Mouse (Mus musculus): ENCODE measurements at regions not wholly inside any gene's neighbourhood (a gene's known extent, or its start where the extent isn't known, plus 50 kb on each side); places are given as distances from the start of the nearest gene placed in this dataset.
A peak's percentile ranks its signal among the peaks of the same experiment; 100 is the strongest.

GRCm38 (mm10) chr15:96114616-96115015 lies 172.7 kb upstream of the Arid2 start:
- no peak for DNase-seq (ENCODE audit: low spot score in 2 of 2)
- intact Hi-C loops (cut with DNase I), result no loop called here

GRCm38 (mm10) chr15:96115196-96115595 lies 172.1 kb upstream of the Arid2 start:
- DNase-seq (ENCODE audit: low spot score in 2 of 2), result peak; percentile 7 to 12
- intact Hi-C loops (cut with DNase I), result no loop called here

- no peak for DNase-seq (ENCODE audit: low spot score in 2 of 2)
- intact Hi-C loops (cut with DNase I), result no loop called here
These were observed 168.1 kb upstream of the Arid2 start for GRCm38 (mm10) chr15:96119240-96119639.

GRCm38 (mm10) chr15:96124397-96124796 lies 162.9 kb upstream of the Arid2 start:
- DNase-seq (ENCODE audit: low spot score in 2 of 2), result no peak
- intact Hi-C loops (cut with DNase I), result no loop called here

GRCm38 (mm10) chr15:96129699-96130098 lies 157.6 kb upstream of the Arid2 start:
- no peak for DNase-seq (ENCODE audit: low spot score in 2 of 2)
- intact Hi-C loops (cut with DNase I), result loop anchor here (10.0 kb wide), 1 partner anchor 155 kb away; the partner anchor contains the start of gene Arid2

- intact Hi-C loops (cut with DNase I), result loop anchor here (10.0 kb wide), 1 partner anchor 154 kb away; the partner anchor contains the start of gene Arid2
- DNase-seq (ENCODE audit: low spot score in 2 of 2), result no peak
These were observed 156.8 kb upstream of the Arid2 start for GRCm38 (mm10) chr15:96130531-96130930.

- intact Hi-C loops (cut with DNase I), result loop anchor here (10.0 kb wide), 1 partner anchor 153 kb away; the partner anchor contains the start of gene Arid2
- DNase-seq (ENCODE audit: low spot score in 2 of 2), result no peak
These were observed 155.7 kb upstream of the Arid2 start for GRCm38 (mm10) chr15:96131582-96132091.

- DNase-seq (ENCODE audit: low spot score in 2 of 2), result peak; percentile 8 to 12
- intact Hi-C loops (cut with DNase I), result loop anchor here (10.0 kb wide), 1 partner anchor 152 kb away; the partner anchor contains the start of gene Arid2
These were observed 154.7 kb upstream of the Arid2 start for GRCm38 (mm10) chr15:96132636-96133035.

GRCm38 (mm10) chr15:96135250-96135731 lies 152.0 kb upstream of the Arid2 start:
- DNase-seq (ENCODE audit: low spot score in 2 of 2), result no peak
- intact Hi-C loops (cut with DNase I), result loop anchor here (10.0 kb wide), 1 partner anchor 150 kb away; the partner anchor contains the start of gene Arid2

GRCm38 (mm10) chr15:96135816-96136215 lies 151.5 kb upstream of the Arid2 start:
- intact Hi-C loops (cut with DNase I), result loop anchor here (10.0 kb wide), 1 partner anchor 149 kb away; the partner anchor contains the start of gene Arid2
- DNase-seq (ENCODE audit: low spot score in 2 of 2), result no peak

GRCm38 (mm10) chr15:96137534-96137933 lies 149.8 kb upstream of the Arid2 start:
- no peak for DNase-seq (ENCODE audit: low spot score in 2 of 2)
- intact Hi-C loops (cut with DNase I), result loop anchor here (10.0 kb wide), 1 partner anchor 147 kb away; the partner anchor contains the start of gene Arid2

GRCm38 (mm10) chr15:96137945-96138344 lies 149.4 kb upstream of the Arid2 start:
- no peak for DNase-seq (ENCODE audit: low spot score in 2 of 2)
- intact Hi-C loops (cut with DNase I), result loop anchor here (10.0 kb wide), 1 partner anchor 147 kb away; the partner anchor contains the start of gene Arid2

GRCm38 (mm10) chr15:96153489-96153888 lies 133.8 kb upstream of the Arid2 start:
- no peak for DNase-seq (ENCODE audit: low spot score in 2 of 2)
- intact Hi-C loops (cut with DNase I), result no loop called here

- DNase-seq (ENCODE audit: low spot score in 2 of 2), result no peak
- intact Hi-C loops (cut with DNase I), result no loop called here
These were observed 129.0 kb upstream of the Arid2 start for GRCm38 (mm10) chr15:96158321-96158720.

- intact Hi-C loops (cut with DNase I), result loop anchor here (5.0 kb wide), 1 partner anchor 122 kb away; the partner anchor contains the start of gene Arid2
- no peak for DNase-seq (ENCODE audit: low spot score in 2 of 2)
These were observed 122.4 kb upstream of the Arid2 start for GRCm38 (mm10) chr15:96164771-96165431.

GRCm38 (mm10) chr15:96167256-96167655 lies 120.1 kb upstream of the Arid2 start:
- intact Hi-C loops (cut with DNase I), result loop anchor here (5.0 kb wide), 1 partner anchor 120 kb away; the partner anchor contains the start of gene Arid2
- DNase-seq (ENCODE audit: low spot score in 2 of 2), result no peak

- no peak for DNase-seq (ENCODE audit: low spot score in 2 of 2)
- intact Hi-C loops (cut with DNase I), result loop anchor here (5.0 kb wide), 1 partner anchor 117 kb away; the partner anchor contains the start of gene Arid2
These were observed 117.4 kb upstream of the Arid2 start for GRCm38 (mm10) chr15:96169726-96170467.

GRCm38 (mm10) chr15:96170986-96171769 lies 116.1 kb upstream of the Arid2 start:
- peak; percentile 29 to 35 for DNase-seq (ENCODE audit: low spot score in 2 of 2)
- intact Hi-C loops (cut with DNase I), result no loop called here

- intact Hi-C loops (cut with DNase I), result no loop called here
- DNase-seq (ENCODE audit: low spot score in 2 of 2), result no peak
These were observed 109.4 kb upstream of the Arid2 start for GRCm38 (mm10) chr15:96177911-96178310.

Data from left cerebral cortex, postnatal 36 days (tissue).